Mouse (Mus musculus): ENCODE data around the gene Nit2.
"Not testable (repeated sequence)": the region's sequence is repeated elsewhere in the genome, so short reads cannot be mapped to it uniquely, and the experiment has no call there.

Nit2 gene

DNA sequence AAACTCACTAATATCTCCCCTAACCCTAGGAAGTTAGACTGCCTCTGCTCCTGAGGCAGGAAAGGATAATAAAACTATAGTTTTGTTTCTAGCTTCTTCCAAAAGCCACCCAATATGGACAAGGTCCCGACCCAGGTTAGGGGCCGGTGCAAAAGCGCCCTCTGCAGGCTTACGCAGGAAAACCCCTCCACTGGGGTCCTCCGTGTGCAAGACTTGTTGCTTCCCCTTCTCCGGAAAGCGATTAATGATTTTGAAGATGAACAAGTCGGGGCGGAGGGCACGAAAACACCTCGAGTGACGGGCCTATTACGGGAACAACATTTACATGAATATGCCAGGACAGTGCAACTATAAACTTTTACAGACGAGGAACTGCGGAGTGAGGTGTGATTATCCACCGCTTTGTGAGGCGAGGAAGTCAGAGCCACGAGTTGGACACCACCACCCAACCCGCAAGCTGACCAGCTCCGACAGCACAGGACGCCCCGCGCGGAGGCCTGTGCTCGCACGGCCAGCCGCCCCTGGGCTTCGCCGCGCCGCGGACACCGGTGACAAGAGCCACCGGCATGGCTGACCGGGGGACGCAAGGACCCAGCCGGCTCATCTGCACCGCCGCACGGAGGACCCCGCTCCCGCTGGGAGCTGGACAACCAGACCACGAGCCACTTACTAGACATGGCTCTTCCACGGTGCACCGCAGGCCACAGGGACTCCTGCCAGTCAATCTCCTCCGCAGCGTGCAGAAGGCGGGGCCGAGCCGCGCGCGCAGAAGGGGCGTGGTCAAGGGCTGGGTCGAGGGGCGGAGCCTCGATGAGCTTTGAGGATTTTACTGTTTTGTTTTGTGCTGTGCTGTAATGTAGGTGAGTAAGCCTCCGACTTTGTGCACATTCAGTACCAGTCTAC lies at the start of gene Nit2:
TSS of gene Nit2 (minus strand) at position 731 of the 903 bp plus-strand sequence.
- DNase-seq (ENCODE audit: low read depth), result peak; percentile 94

DNA sequence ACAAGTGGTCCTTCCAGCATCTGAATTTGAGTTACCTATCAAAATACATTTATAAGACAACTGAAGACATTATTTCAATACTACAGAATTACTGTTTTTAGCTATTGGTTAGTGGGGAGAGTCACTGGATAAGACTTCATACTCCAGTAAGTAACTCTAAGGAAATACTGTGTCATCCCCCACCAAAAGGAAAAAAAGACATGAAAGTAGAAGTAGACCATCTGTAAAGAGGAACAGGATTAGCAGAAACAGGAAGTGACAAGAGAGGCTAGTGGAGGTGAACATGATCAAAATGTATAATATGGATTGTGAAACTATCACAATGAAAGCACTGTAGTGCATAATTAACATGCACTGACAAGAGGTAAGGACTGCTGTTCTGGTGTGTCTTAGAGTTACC lies 48.8 kb upstream of the Nit2 start:
- DNase-seq (ENCODE audit: low read depth), result no peak

DNA sequence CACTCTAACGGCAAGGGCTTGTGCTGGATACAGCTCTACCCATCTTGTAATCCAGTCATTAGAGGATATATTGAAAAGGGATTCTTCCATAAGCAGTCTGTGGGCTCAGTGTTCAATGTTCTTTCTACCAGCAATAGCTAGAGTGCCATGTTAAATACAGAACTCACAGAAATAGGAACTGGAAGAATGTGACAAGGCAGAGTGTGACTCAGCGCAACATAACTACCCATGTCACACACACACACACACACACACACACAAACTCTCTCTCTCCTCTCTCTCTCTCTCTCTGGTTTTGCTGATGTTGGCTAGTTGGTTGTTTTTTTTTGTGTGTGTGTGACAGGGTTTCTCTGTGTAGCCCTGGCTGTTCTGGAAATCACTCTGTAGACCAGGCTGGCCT lies 43.9 kb upstream of the Nit2 start:
- no peak for DNase-seq (ENCODE audit: low read depth)

DNA sequence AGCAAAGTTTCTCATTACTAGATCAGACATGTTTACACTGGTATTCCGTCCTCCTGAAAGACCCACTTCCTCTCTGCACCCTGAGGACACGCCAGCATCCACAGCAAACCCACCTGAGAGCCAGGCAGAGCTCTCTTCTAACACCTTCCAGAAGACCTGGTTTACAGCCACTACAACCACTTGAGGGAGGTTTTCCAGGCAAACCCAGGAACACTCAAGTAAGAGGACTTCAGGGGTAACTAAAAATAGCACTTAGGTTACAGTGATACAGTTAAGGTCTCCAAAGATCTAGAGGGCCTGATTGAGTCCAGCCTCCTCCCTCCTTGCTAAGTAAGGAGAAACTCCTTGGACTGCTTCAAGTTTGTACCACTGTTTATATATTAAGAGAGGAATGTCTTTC lies 41.2 kb upstream of the Nit2 start:
- DNase-seq (ENCODE audit: low read depth), result no peak

DNA sequence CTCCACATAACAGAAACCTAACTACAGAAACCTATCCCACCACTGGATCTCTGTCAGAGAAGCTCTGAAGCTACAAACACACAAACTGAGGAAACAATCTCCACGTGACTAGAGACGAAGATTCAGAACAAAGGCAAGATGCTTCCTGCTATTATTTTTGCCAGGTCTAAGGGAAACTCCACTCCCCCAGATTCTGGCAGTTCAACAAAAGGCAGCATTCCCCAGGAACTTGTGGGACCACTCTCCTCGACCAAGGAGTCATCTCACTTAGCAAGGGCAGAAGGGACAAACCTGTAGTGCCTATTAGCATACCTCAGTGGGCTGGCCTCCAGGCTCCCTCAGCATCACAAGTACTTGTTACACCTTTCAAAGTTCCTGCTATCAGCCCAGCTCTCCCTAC lies 30.1 kb upstream of the Nit2 start:
- DNase-seq (ENCODE audit: low read depth), result no peak

DNA sequence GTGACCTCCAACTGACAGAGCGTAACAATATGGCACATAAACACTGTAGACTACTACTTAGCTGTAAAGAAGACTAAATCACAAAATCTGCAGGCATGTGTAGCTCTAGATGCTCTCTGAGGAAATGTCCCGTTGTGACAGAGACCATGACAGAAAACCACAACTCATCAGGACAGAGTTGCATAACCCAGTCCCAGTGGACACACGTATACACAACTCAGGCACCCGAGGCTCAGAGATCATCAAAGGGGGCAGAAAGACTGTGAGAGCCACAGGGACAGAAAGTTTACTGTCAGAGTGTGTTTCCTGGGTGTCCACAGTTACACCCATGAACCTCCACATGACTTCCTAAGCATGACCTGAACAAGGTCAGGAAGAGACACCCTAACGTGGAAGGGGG lies 29.4 kb upstream of the Nit2 start:
- no peak for DNase-seq (ENCODE audit: low read depth)

DNA sequence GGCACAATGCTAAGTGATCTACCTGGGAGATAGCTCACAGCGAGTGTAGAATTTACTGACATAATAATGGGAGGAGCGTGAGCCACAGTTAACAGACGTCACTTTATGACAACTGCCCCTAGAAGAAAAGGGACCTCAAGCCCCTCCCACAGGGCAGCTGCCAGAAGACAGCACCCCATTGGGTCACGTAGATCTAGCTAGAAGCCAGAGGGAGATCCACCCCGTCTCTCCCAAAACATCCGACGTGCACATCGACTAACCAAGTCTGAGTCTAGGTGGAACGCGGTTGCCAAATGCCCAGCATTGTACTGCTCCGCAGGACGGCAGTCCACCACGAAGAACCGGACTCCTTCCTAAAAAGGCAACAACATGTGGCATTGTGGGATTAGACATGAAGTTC lies 24.1 kb upstream of the Nit2 start:
- no peak for DNase-seq (ENCODE audit: low read depth)

DNA sequence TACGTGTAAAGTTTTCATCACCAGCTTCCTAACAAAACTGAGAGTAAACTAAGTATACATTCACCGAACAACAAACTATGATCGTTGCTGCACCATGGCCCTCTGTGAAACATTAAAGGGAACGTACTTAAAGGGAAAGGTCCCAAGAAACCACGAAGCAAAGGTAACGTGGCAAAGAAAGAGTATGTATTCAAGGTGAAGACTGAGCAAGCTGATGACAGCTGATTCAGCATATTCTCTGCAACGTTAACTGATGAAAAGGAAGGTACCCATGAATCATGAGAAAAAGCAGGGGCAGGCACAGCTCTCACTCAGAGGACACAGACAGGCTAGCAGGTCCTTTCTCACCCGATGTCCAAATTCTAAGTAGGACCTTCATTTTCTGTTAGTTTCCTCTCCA lies 23.2 kb upstream of the Nit2 start:
- no peak for DNase-seq (ENCODE audit: low read depth)

DNA sequence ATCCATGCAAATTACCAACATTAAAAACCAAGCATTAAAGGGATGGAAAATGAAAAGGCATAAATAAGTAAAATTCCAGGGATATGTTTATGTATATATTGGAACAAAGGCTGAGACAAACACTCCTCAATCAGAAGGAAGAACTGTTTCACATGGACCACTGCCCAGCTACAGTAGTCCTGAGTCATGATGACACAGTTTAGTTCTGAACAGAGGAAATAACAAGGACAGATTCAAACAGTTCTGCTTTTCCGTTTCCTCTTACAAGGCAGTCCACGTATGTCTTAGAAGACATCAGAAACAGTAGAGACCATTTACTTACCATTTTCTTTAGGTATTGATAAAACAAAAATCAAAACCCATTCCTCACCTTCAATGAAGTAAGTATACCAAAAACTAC lies 22.4 kb upstream of the Nit2 start:
- DNase-seq (ENCODE audit: low read depth), result peak; percentile 61

DNA sequence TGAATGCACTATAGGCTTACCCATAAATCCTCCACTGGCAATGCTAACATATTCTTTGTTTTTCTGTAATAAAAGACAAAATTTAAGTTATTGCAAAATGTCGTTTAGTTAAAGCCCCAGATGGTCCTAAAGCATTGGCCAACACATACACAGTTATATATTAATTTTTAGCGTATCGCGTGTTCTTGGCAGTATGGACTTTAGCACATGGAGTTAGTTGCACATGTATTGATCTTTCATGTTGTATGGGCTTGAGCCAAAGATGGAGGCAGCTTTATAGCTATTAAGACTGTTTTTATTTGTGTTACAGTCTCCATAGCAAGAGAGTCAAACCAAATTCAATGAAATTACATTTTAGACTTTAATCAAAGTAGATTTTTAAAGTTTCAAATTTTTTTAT lies 19.5 kb upstream of the Nit2 start:
- no peak for DNase-seq (ENCODE audit: low read depth)

DNA sequence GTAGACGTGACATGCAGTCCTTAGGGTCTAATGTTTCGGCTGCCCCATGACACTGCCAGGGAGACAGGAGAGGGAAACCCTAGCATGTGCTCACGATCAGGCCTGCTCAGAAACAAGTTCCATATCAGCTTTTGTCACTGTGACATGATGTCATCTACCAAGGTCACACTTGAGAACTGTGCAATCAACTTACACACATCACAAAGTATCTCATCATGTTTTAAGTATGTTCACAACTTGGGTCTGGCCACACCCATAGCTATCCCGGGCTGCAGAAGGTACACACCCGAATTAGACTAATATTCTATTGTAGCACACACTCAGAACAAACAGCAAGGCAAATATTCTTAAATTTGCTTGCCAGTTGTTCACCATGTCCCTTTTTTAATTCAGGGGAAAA lies 14.9 kb upstream of the Nit2 start:
- no peak for DNase-seq (ENCODE audit: low read depth)

DNA sequence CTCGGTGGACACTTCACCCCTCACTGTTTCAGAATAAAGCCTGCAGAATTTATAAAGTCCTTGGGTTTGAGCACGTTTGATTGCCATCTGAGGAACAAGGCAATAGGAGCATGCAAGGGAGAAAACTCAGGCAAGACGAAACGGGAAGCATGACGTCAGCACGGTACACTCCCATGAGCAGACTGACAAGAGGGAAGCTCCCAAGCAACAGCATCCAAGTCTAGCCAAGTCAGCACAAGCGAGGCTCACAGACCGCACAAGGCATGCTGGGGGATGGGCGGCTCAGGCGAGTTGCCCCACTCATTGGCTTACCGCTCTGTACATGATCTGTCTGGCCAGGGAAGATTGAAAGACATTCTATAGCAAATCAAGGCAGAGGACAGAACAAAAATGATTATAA lies 14.0 kb upstream of the Nit2 start:
- DNase-seq (ENCODE audit: low read depth), result no peak

DNA sequence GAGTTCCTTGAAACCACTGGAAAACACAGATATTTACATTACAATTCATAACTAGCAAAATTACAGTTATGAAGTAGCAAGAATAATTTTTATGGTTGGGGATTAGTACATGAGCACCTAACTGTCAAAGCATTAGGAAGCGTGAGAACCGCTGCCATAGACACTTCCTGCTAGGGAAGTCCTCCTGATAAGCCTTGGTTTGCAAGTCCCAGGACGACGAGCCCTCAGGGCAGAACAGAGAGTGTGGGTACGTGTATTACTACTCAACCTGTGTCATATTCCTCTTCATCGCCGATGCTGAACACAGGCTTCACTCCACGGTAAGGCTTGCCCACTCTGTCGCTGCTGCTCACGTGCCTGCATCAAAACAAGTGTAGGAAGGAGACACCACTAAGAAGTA lies 10.5 kb upstream of the Nit2 start:
- DNase-seq (ENCODE audit: low read depth), result no peak

DNA sequence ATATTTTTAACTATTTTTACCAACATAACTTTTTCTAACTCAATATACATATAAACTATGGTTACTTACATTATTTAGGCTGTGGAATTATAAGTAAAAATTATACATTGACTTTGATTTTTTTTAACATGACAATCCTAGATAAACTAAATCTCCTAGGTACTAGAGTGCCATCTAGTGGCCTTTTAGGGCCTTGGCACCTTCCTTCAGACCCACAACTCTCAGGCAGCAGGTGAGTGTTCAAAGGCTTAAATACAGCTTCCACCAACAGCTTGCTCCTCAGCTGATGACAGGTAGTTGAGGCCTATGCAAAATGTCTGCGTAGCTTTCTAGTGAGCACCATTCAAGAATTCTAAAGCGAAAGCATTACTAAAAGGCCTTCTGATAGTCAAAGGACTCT lies 10.1 kb upstream of the Nit2 start:
- DNase-seq (ENCODE audit: low read depth), result peak; percentile 66

DNA sequence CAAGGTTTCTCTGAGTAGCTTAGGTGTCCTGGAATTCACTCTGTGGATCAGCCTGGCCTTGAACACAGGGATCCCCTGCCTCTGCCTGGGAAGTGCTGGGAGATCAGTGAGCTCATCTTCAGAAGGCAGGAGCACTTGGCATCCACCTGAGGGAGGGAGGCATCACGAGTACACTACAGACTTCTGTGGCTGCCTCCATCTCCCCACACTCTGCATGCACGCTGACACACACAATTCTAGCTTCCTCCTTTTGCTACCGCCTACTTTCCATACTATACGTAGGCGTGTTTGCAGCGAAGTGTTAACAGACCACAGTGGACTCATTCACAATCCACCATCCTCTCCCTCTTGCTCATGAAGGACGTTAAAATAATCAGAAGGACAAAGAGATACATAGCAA lies 9.1 kb upstream of the Nit2 start:
- no peak for DNase-seq (ENCODE audit: low read depth)

DNA sequence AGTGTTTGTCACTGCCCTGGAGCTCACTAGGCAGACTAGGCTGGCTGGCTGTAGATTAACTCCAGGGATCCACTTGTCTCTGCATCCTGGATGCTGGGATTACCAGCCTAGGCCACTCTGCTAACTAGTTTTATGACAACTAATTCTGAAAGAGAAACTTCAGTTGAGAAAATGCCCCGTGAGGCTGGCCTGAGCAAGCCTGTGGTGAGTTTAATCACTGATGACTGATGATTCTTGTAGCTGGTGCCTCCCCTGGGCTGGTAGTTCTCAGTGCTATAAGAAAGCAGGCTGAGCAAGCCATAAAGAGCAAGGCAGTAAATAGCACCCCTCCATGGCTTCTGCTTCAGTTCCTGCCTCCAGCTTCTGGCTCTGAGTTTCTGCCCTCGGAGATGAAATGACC lies 8.6 kb upstream of the Nit2 start:
- DNase-seq (ENCODE audit: low read depth), result no peak

DNA sequence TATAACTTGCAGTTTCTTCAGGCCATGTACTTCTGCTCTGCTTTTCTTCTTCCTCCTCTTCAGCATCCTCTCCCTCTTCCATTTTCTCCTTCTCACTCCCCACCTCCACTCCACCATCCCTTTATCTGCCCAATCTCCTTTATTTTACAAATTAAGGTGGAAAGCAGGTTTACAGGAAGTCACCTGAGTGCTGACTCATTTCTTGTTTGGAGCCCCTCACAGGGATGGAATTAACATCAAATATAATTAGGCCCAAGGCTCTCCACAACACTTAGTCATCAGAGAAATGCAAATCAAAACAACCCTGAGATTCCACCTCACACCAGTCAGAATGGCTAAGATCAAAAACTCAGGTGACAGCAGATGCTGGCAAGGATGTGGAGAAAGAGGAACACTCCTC lies 7.3 kb upstream of the Nit2 start:
- not testable (repeated sequence) for DNase-seq (ENCODE audit: low read depth)

DNA sequence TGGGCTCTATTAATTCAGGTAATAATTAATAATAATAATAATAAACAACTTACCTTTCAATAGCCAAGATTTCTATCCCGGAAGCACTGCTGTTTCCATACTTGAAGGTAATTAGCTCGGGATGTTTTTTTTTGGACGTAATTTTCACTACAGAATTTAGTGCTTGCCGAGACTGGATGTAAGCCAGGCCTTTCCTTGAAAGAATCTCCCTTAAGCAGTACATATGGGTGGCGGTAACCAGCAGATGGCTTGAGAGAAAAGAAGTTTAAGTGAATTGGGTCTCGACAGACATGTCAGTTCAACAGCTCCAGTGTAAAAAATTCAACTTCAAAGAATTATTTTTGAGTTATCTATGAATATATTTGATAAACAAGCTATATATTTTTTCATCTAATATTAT lies 4.4 kb upstream of the Nit2 start:
- DNase-seq (ENCODE audit: low read depth), result no peak

DNA sequence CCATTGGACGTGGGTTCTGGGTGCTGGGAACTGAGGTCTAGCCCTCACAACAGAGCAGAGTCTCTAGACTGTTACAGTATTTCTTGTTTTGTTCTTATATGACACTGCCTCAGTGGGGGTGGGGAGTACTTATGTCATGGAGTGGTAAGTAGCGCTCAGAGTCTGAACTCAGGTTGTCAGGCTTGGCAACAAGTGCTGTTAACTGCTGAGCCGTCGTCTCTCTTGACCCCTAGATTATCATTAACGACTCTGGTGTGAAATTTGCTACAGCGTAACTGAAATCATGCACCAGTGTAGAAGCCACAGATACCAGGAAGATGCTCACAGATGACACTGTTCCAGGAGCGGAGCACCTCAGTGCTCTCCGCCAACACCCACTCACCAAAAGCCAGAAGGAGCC lies 4.0 kb upstream of the Nit2 start:
- no peak for DNase-seq (ENCODE audit: low read depth)

DNA sequence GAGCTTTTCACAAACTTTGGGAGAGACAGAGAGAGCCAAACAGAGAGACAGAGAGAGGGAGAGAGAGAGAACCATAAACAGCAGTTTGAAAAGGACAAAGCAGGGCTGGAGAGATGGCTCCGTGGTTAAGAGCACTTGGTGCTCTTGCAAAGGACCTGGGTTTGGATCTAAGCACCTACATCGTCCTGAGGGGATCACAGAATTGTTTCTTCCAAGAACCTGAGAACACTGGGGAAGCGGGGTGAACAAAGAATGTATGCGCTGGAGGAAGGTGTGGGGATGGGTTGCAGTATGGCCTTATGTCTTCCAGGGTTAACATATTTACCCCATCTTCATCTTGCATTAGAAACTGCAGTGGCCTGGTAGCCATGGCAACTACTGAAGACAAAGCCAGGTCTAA lies 1.1 kb upstream of the Nit2 start:
- DNase-seq (ENCODE audit: low read depth), result no peak

DNA sequence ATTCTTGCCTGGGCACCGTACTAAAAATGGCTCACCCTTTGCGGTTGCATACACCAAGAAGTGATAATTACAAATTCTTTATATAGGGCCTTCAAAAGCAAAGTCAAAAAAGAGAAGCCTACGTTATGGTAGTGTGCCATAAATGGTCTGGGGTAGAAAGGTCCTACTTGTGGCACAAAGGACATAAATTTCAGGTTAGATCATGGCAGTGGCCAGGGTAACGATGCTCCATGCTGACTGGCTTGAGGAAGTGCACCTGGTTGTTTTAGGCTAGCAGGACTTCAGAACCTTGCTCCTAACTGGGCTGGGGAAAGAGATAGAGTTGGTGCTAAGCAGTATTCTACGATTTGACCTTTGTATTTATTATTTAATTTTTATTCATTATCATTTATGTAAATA lies 372 bp upstream of the Nit2 start:
- DNase-seq (ENCODE audit: low read depth), result no peak

DNA sequence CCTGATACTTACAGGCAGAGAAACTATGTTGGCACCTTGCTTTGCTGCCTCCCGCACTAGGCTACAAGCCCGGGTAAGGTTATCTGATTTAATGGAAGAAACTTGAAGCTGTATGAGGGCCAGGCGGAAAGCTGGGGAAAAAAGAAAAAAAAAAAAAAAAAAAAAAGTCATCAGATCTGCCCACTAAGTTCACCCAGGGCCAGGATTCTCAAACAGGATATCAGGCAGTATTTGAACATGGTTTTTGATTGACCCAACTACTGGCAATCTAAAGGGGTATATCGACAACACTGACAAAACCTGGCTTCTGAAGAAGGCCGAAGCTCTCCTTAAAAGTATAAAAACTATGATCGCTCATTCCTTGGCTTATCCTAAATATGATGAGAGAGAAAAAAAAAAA lies 1.1 kb downstream of the Nit2 start:
- no peak for DNase-seq (ENCODE audit: low read depth)

DNA sequence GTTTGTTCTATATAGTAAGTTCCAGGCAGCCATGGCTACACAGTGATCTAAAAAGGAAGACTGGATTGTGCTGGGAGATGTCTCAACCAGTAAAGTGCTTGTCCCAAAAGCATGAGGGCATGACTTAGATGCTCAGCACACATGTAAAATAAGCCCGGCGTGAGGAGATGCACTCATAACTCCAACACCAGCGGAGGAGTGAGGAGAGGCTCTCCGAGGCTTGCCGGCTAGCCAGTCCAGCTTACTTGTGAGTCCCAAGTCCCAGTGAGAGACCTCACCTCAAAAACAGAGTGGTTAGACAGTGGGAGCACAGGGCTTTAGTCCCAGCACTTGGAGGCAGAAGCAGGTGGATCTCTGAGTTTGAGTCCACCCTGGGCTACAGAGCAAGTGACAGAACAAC lies 2.0 kb downstream of the Nit2 start:
- DNase-seq (ENCODE audit: low read depth), result no peak

DNA sequence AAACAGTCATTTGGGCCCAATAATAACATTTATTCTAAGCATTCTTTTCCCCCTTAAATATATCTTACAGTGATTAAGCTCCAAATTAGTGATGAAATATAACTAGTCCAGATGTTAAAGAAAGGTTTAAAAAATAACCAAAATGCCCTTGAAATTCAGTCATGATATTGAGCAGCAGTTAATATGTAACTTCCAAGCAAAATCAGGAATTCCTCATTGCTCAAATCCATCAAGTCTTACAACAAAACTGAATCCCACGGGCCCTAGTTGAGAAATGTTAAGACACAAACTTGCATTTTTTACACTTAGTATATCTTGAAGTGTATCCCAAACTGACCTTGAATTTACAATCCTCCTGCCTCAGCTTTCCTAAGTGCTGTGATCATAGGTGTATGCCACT lies 3.4 kb downstream of the Nit2 start:
- DNase-seq (ENCODE audit: low read depth), result no peak
